Mouse (Mus musculus) neural tube, embryonic 14.5 days (tissue): ENCODE results near the gene Smtnl2. TPM values are rescaled to one million over a fixed set of nuclear protein-coding genes. Genes with fewer than 3 reads are reported as not detected.

Experiments used
- ATAC-seq: fragments of 200-750 bp; cut with Nextera tagmentation; 2 replicates; pipeline ENCODE4 v1.8.0; 2017; ENCODE audit warnings: low read depth, mild to moderate bottlenecking, moderate TSS enrichment, moderate library complexity
- H3K27ac ChIP-seq: fragments of 300-500 bp; sonication (generic); 2 replicates; pipeline ENCODE4 v1.5.1; 2014; ENCODE audit warnings: low read depth, mild to moderate bottlenecking, control low read depth, low read length, moderate library complexity, mixed read lengths
- H3K27me3 ChIP-seq: fragments of 300-500 bp; sonication (generic); 2 replicates; pipeline ENCODE4 v1.6.1; 2014; ENCODE audit warnings: low read length; ENCODE audit not compliant: control insufficient read depth, insufficient read depth
- H3K36me3 ChIP-seq: fragments of 300-500 bp; sonication (generic); 2 replicates; pipeline ENCODE4 v1.6.1; 2014; ENCODE audit warnings: low read length, mixed read lengths; ENCODE audit not compliant: control insufficient read depth, insufficient read depth
- H3K4me1 ChIP-seq: fragments of 300-500 bp; sonication (generic); 2 replicates; pipeline ENCODE4 v1.6.1; 2014; ENCODE audit warnings: low read length; ENCODE audit not compliant: control insufficient read depth, insufficient read depth
- H3K4me2 ChIP-seq: fragments of 300-500 bp; sonication (generic); 2 replicates; pipeline ENCODE4 v1.6.1; 2014; ENCODE audit warnings: mild to moderate bottlenecking, low read depth, low read length, control low read depth
- H3K4me3 ChIP-seq: fragments of 300-500 bp; sonication (generic); 2 replicates; pipeline ENCODE4 v1.5.1; 2014; ENCODE audit warnings: low read depth, low read length, control low read depth, mixed read lengths
- H3K9ac ChIP-seq: fragments of 300-500 bp; sonication (generic); replicated peaks from 2 replicates; pipeline ENCODE4 v1.6.1; 2014; ENCODE audit warnings: low read depth, mild to moderate bottlenecking, control low read depth, low read length, mixed read lengths
- H3K9me3 ChIP-seq: fragments of 300-500 bp; sonication (generic); 2 replicates; pipeline ENCODE4 v1.6.1; 2016; ENCODE audit warnings: low read length; ENCODE audit not compliant: control insufficient read depth
- WGBS: fragments of 180-500 bp; shearing (Covaris S2); extraction: QIAGEN DNeasy Blood & Tissue Kit; methylation state at CpG from one replicate; pipeline ENCODE4 v1.1.7; 2014; 5-methylcytosine and 5-hydroxymethylcytosine counted together
- polyA plus RNA-seq: library from polyadenylated mRNA; unstranded; fragments of >200 nt; fragmentation: Nextera tagmentation; extraction: Ambion mirVana; gene quantifications from 2 replicates; pipeline ENCODE4 v1.2.1, GENCODE M21; 2014

Gene Smtnl2
- polyA plus RNA-seq, 1 experiment from 2014 or later, result 3.3 TPM

GRCm38 (mm10) chr11:72379351-72379750 is 32.2 kb downstream of the Smtnl2 start:
- Histone ChIP-seq H3K27ac (no peak overlapping the region), H3K9me3 (no peaks in the 10 kb centered on the region), H3K4me2 (no peak overlapping the region), H3K36me3 (no peaks in the 10 kb centered on the region), H3K4me1 (no peaks in the 10 kb centered on the region), H3K27me3 (no peaks in the 10 kb centered on the region), H3K4me3 (no peak overlapping the region), H3K9ac (no peak overlapping the region)
- no peak for ATAC-seq
- 79% methylated on average over 4 of the region's 4 CpGs for WGBS

- H3K9ac ChIP-seq, result no peak overlapping the region
- H3K27ac ChIP-seq, result no peak overlapping the region
- no peaks in the 10 kb centered on the region for H3K4me1 ChIP-seq
- no peaks in the 10 kb centered on the region for H3K27me3 ChIP-seq
- no peak overlapping the region for H3K4me3 ChIP-seq
- H3K9me3 ChIP-seq, result no peaks in the 10 kb centered on the region
- 68% methylated on average over 7 of the region's 7 CpGs for WGBS
- H3K36me3 ChIP-seq, result no peaks in the 10 kb centered on the region
- no peak for ATAC-seq
- no peak overlapping the region for H3K4me2 ChIP-seq
Measured at GRCm38 (mm10) chr11:72378222-72378621, 33.3 kb downstream of the Smtnl2 start.

- Histone ChIP-seq H3K9me3 (no peaks in the 10 kb centered on the region), H3K27ac (no peak overlapping the region), H3K9ac (no peak overlapping the region), H3K4me3 (no peak overlapping the region), H3K27me3 (no peaks in the 10 kb centered on the region), H3K4me2 (no peak overlapping the region), H3K4me1 (no peaks in the 10 kb centered on the region), H3K36me3 (no peaks in the 10 kb centered on the region)
- no peak for ATAC-seq
- WGBS, result 84% methylated on average over 2 of the region's 2 CpGs
Measured at GRCm38 (mm10) chr11:72376562-72376961, 35.0 kb downstream of the Smtnl2 start.

GRCm38 (mm10) chr11:72369904-72370672 is 41.4 kb downstream of the Smtnl2 start:
- no peak overlapping the region for H3K4me3 ChIP-seq
- no peaks in the 10 kb centered on the region for H3K27me3 ChIP-seq
- H3K9me3 ChIP-seq, result no peaks in the 10 kb centered on the region
- H3K36me3 ChIP-seq, result no peaks in the 10 kb centered on the region
- no peak overlapping the region for H3K27ac ChIP-seq
- H3K9ac ChIP-seq, result no peak overlapping the region
- no peak overlapping the region for H3K4me2 ChIP-seq
- ATAC-seq, result no peak
- no peaks in the 10 kb centered on the region for H3K4me1 ChIP-seq
- 42% methylated on average over 12 of the region's 12 CpGs for WGBS

- Histone ChIP-seq H3K4me1 (no peaks in the 10 kb centered on the region), H3K27me3 (no peaks in the 10 kb centered on the region), H3K27ac (no peak overlapping the region), H3K9ac (no peak overlapping the region), H3K9me3 (no peaks in the 10 kb centered on the region), H3K4me3 (no peak overlapping the region), H3K4me2 (no peak overlapping the region), H3K36me3 (no peaks in the 10 kb centered on the region)
- ATAC-seq, result no peak
- 61% methylated on average over 11 of the region's 11 CpGs for WGBS
Measured at GRCm38 (mm10) chr11:72367934-72368674, 43.4 kb downstream of the Smtnl2 start.

- H3K4me3 ChIP-seq, result no peak overlapping the region
- no peak overlapping the region for H3K9ac ChIP-seq
- H3K9me3 ChIP-seq, result no peaks in the 10 kb centered on the region
- no peaks in the 10 kb centered on the region for H3K36me3 ChIP-seq
- no peaks in the 10 kb centered on the region for H3K27me3 ChIP-seq
- H3K4me2 ChIP-seq, result no peak overlapping the region
- peaks cover 3% of the 10 kb centered on the region; the same call in 1 of the 2 replicates for H3K4me1 ChIP-seq
- WGBS, result 82% methylated on average over 9 of the region's 9 CpGs
- no peak for ATAC-seq
- no peak overlapping the region for H3K27ac ChIP-seq
Measured at GRCm38 (mm10) chr11:72366126-72366525, 45.4 kb downstream of the Smtnl2 start.

GRCm38 (mm10) chr11:72364526-72364925 is 47.0 kb downstream of the Smtnl2 start:
- H3K27ac ChIP-seq, result no peak overlapping the region
- H3K27me3 ChIP-seq, result no peaks in the 10 kb centered on the region
- 97% methylated on average over 5 of the region's 5 CpGs for WGBS
- no peak overlapping the region for H3K4me3 ChIP-seq
- H3K36me3 ChIP-seq, result no peaks in the 10 kb centered on the region
- no peak overlapping the region for H3K9ac ChIP-seq
- H3K9me3 ChIP-seq, result no peaks in the 10 kb centered on the region
- H3K4me1 ChIP-seq, result peaks cover 3% of the 10 kb centered on the region; the same call in 1 of the 2 replicates
- ATAC-seq, result no peak
- H3K4me2 ChIP-seq, result no peak overlapping the region

GRCm38 (mm10) chr11:72363523-72364240 is 47.8 kb downstream of the Smtnl2 start:
- Histone ChIP-seq H3K36me3 (no peaks in the 10 kb centered on the region), H3K4me3 (no peak overlapping the region), H3K4me2 (no peak overlapping the region), H3K9me3 (no peaks in the 10 kb centered on the region), H3K9ac (no peak overlapping the region), H3K27ac (no peak overlapping the region), H3K4me1 (peaks cover 3% of the 10 kb centered on the region; the same call in 1 of the 2 replicates), H3K27me3 (no peaks in the 10 kb centered on the region)
- 85% methylated on average over 8 of the region's 8 CpGs for WGBS
- ATAC-seq, result no peak
